Mouse (Mus musculus) forebrain, postnatal 0 days (tissue): Measurements from ENCODE around the gene Vmn1r3. TPM values are rescaled to one million over a fixed set of nuclear protein-coding genes. Genes with fewer than 3 reads are reported as not detected.
"Not testable (repeated sequence)": the region's sequence is repeated elsewhere in the genome, so short reads cannot be mapped to it uniquely, and the experiment has no call there.

Source experiments
- ATAC-seq: fragments of 200-750 bp; cut with Nextera tagmentation; 2 replicates; pipeline ENCODE4 v1.8.0; 2017; ENCODE audit warnings: mild to moderate bottlenecking, moderate library complexity
- DNase-seq: peaks from one replicate; pipeline ENCODE4 v3.0.0-alpha.2; 2015
- H3K27ac ChIP-seq: fragments of 300-500 bp; sonication (generic); 2 replicates; pipeline ENCODE4 v1.5.1; 2014; ENCODE audit warnings: low read depth, mild to moderate bottlenecking, antibody characterized with exemption, low read length, moderate library complexity, mixed read lengths
- H3K27me3 ChIP-seq: fragments of 300-500 bp; sonication (generic); 2 replicates; pipeline ENCODE4 v1.6.1; 2014; ENCODE audit warnings: mild to moderate bottlenecking, low read length, mixed read lengths; ENCODE audit not compliant: insufficient read depth
- H3K36me3 ChIP-seq: fragments of 300-500 bp; sonication (generic); 2 replicates; pipeline ENCODE4 v1.6.1; 2014; ENCODE audit warnings: mild to moderate bottlenecking, moderate library complexity; ENCODE audit not compliant: insufficient read depth
- H3K4me1 ChIP-seq: fragments of 300-500 bp; sonication (generic); 2 replicates; pipeline ENCODE4 v1.6.1; 2014; ENCODE audit warnings: antibody characterized with exemption; ENCODE audit not compliant: insufficient read depth
- H3K4me2 ChIP-seq: fragments of 300-500 bp; sonication (generic); 2 replicates; pipeline ENCODE4 v1.6.1; 2014; ENCODE audit warnings: low read depth, mild to moderate bottlenecking, moderate library complexity
- H3K4me3 ChIP-seq: fragments of 300-500 bp; sonication (generic); 2 replicates; pipeline ENCODE4 v1.5.1; 2014; ENCODE audit warnings: low read depth, low read length, mixed read lengths
- H3K9ac ChIP-seq: fragments of 300-500 bp; sonication (generic); 2 replicates; pipeline ENCODE4 v1.6.1; 2014; ENCODE audit warnings: mild to moderate bottlenecking
- H3K9me3 ChIP-seq: fragments of 300-500 bp; sonication (generic); 2 replicates; pipeline ENCODE4 v1.6.1; 2016; ENCODE audit warnings: low read length
- WGBS: fragments of 180-500 bp; shearing (Covaris S2); extraction: QIAGEN DNeasy Blood & Tissue Kit; methylation state at CpG from one replicate; pipeline ENCODE4 v1.1.7; 2014; 5-methylcytosine and 5-hydroxymethylcytosine counted together
- polyA plus RNA-seq: library from polyadenylated mRNA; unstranded; fragments of >200 nt; fragmentation: Nextera tagmentation; extraction: Ambion mirVana; gene quantifications from 2 replicates; pipeline ENCODE4 v1.2.1, GENCODE M21; 2015
- total RNA-seq: library from RNA; depleted of rRNA; stranded (reverse); fragments of >200 nt; gene quantifications from 2 replicates; pipeline ENCODE4 v1.2.3, GENCODE M21; 2014

The Vmn1r3 gene
- total and polyA plus RNA-seq, 2 experiments from 2014 or later: not detected

GRCm38 (mm10) chr4:3216382-3216781 lies 31.2 kb upstream of the Vmn1r3 start:
- H3K36me3 ChIP-seq, DNase-seq, H3K4me2 ChIP-seq, H3K9me3 ChIP-seq, H3K27me3 ChIP-seq, ATAC-seq, H3K9ac ChIP-seq, H3K4me1 ChIP-seq, H3K27ac ChIP-seq, H3K4me3 ChIP-seq: not testable (repeated sequence)
- WGBS: 71% methylated on average over 2 of the region's 2 CpGs

GRCm38 (mm10) chr4:3213349-3213748 lies 28.2 kb upstream of the Vmn1r3 start:
- H3K9me3 ChIP-seq, ATAC-seq, H3K9ac ChIP-seq, H3K36me3 ChIP-seq, DNase-seq, H3K27me3 ChIP-seq, H3K4me1 ChIP-seq, H3K4me2 ChIP-seq, H3K27ac ChIP-seq, H3K4me3 ChIP-seq: not testable (repeated sequence)
- 75% methylated on average over 4 of the region's 4 CpGs for WGBS

DNA sequence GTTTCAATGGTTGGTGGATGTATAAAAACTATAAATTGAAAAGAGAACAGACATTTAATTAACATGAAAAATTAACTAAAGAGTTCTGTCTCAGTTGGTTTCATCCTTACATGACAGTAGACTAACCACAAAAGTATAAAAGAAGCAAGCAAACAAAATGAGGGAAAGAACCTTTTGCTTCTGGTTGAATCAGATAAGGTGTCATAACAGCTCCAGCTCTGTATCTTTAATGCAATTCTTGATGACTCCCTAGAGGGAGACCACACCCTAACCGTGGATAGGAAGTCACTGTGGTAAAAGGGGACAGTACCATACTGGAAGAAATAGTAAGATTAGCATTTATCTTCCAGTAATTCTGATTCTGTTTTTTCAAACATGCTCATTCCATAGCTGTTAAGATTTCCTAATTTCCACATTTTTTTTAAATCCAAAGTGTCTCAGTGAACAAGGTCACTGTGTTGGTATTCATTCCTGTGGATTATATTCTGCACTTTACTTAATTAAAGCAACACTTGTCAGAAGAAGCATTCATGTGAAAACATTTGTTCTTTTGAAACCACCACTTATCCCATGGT lies 24.6 kb upstream of the Vmn1r3 start:
- not testable (repeated sequence) for H3K27me3 ChIP-seq, H3K4me3 ChIP-seq, H3K9me3 ChIP-seq, H3K27ac ChIP-seq, ATAC-seq, H3K9ac ChIP-seq, DNase-seq, H3K4me2 ChIP-seq, H3K4me1 ChIP-seq, H3K36me3 ChIP-seq
- WGBS: no CpG with 5 or more reads among the region's 1 CpGs

DNA sequence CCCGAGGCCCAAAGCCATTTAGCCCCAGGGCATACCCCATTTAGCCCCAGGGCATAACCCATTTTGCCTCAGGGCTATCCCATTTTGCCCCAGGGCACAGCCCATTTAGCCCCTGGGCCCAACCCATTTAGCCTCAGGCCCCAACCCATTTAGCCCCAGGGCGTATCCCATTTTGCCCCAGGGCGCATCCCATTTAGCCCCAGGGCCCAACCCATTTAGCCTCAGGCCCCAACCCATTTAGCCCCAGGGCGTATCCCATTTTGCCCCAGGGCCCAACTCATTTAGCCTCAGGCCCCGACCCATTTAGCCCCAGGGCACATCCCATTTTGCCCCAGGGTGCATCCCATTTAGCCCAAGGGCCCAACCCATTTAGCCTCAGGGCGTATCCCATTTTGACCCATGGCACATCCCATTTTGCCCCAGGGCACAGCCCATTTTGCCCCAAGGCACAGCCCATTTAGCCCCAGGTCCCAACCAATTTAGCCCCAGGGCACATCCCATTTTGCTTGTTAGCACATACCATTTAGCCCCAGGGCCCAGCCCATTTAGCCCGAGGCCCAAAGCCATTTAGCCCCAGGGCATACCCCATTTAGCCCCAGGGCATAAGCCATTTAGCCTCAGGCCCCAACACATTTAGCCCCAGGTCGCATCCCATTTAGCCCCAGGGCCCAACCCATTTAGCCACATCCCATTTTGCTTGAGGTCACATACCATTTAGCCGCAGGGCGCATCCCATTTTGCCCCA lies 8.2 kb downstream of the Vmn1r3 start:
- H3K27me3 ChIP-seq, H3K4me1 ChIP-seq, H3K4me3 ChIP-seq, H3K36me3 ChIP-seq, H3K4me2 ChIP-seq, ATAC-seq, H3K27ac ChIP-seq, H3K9ac ChIP-seq, DNase-seq: not testable (repeated sequence)
- H3K9me3 ChIP-seq: peaks cover 13% of the 10 kb centered on the region; the same call in 1 of the 2 replicates
- 93% methylated on average over 10 of the region's 10 CpGs for WGBS

DNA sequence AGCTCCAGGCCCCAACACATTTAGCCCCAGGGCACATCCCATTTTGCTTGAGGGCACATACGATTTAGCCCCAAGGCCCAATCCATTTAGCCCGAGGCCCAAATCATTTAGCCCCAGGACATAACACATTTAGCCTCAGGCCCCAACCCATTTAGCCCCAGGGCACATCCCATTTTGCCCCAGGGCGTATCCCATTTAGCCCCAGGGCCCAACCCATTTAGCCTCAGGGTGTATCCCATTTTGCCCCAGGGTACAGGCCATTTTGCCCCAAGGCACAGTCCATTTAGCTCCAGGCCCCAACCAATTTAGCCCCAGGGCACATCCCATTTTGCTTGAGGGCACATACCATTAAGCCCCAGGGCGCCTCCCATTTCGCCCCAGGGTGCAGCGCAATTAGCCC lies 9.0 kb downstream of the Vmn1r3 start:
- DNase-seq, H3K4me1 ChIP-seq, H3K36me3 ChIP-seq, H3K9ac ChIP-seq, H3K27me3 ChIP-seq, H3K4me2 ChIP-seq, H3K27ac ChIP-seq, ATAC-seq, H3K4me3 ChIP-seq: not testable (repeated sequence)
- WGBS: 93% methylated on average over 6 of the region's 6 CpGs
- H3K9me3 ChIP-seq: peaks cover 13% of the 10 kb centered on the region; the same call in 1 of the 2 replicates

DNA sequence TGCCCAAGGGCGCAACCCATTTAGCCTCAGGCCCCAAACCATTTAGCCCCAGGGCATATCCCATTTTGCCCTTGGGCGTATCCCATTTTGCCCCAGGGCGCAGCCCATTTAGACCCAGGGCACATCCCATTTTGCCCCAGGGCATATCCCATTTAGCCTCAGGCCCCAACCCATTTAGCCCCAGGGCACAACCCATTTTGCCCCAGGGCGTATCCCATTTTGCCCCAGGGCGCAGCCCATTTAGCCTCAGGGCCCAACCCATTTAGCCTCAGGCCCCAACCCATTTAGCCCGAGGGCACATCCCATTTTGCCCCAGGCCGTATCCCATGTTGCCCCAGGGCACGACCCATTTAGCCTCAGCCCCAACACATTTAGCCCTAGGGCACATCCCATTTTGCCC lies 9.4 kb downstream of the Vmn1r3 start:
- not testable (repeated sequence) for H3K4me3 ChIP-seq, ATAC-seq, DNase-seq, H3K4me2 ChIP-seq, H3K27ac ChIP-seq, H3K9me3 ChIP-seq, H3K36me3 ChIP-seq, H3K9ac ChIP-seq, H3K27me3 ChIP-seq, H3K4me1 ChIP-seq
- 87% methylated on average over 6 of the region's 8 CpGs for WGBS

DNA sequence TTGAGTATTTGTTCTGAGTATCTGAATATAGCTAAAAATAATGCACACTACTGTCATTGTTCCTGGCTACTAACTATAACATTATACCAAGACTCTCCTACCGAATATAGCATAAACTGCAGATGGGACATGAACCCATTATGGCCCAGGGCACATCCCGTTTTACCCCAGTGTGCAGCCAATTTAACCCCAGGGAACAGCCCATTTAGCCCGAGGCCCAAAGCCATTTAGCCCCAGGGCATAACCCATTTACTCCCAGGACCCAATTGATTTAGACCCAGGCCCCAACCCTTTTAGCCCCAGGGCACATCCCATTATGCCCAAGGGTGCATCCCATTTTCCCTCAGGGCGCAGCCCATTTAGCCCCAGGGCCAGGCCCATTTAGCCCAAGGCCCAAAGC lies 10.6 kb downstream of the Vmn1r3 start:
- DNase-seq, H3K27me3 ChIP-seq, H3K9ac ChIP-seq, H3K27ac ChIP-seq, H3K36me3 ChIP-seq, H3K4me3 ChIP-seq, ATAC-seq, H3K9me3 ChIP-seq, H3K4me1 ChIP-seq, H3K4me2 ChIP-seq: not testable (repeated sequence)
- WGBS: 85% methylated on average over 4 of the region's 4 CpGs

DNA sequence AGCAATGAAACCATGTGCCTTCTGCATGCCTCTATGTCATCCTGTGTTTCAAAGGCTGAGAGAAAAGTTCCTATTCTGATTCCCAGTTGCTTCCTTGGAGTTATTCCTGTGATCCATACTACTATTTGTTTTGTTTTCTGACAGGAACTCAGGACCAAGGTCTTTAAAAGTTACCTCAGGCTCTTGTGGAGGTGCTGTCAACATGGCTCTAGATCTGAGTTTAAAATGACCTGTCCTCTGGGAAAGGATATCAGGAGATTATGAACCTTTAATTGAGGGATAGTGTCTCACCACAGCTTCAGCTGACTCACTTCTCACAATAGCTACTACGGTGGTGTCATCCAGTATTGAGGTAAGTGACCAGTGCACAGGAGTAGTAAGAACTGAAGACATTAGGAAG lies 18.1 kb downstream of the Vmn1r3 start, which contains the start of gene Vmn1r2:
Vmn1r2 (plus strand) TSS at position 301 of the 400 bp plus-strand sequence.
- H3K4me1 ChIP-seq, DNase-seq, H3K36me3 ChIP-seq, H3K27ac ChIP-seq, H3K4me3 ChIP-seq, H3K4me2 ChIP-seq, ATAC-seq, H3K27me3 ChIP-seq, H3K9ac ChIP-seq: not testable (repeated sequence)
- WGBS: no CpG with 5 or more reads among the region's 1 CpGs
- peaks cover 11% of the 10 kb centered on the region; the same call in 1 of the 2 replicates for H3K9me3 ChIP-seq
